Mouse (Mus musculus): ENCODE data around the gene Unc13c.

The Unc13c gene

GRCm38 (mm10) chr9:73968641-73969121 is at the start of gene Unc13c:
TSS of gene Unc13c (minus strand) at chr9:73968966.
- in situ Hi-C loops (cut with MboI): no loop called here

- in situ Hi-C loops (cut with MboI): no loop called here
These were observed 39.4 kb upstream of the Unc13c start for GRCm38 (mm10) chr9:74007976-74008686.

DNA sequence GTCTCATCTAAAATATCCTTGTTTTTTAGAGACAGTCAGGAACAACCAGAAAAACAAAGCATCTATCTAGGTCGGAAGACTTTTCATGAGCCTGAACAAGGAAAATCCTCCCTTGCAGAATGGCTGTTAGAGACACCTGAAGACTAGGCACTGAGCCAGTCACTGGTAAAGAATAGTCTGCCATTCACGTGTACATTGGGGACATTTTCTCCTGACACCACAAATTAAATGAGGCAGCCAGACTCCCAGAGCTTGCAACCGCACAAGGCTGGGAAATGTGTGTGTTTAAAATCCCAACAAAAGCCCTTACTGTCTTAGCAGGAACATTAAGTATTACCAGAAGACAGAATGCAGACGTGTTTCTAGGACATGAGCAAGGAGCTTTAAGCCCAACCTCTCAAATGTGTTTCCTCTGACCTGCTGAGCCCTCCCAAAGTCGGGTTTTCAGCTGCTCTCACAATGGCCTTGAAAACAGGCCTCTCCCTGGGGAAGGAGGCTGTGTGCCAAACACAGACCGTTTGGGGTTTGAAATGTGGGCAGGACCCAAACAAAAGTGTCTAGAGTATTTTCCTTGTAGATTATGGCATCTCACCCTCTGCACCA is 33.7 kb upstream of the Unc13c start:
- in situ Hi-C loops (cut with MboI): no loop called here

GRCm38 (mm10) chr9:73988096-73988495 is 19.3 kb upstream of the Unc13c start:
- in situ Hi-C loops (cut with MboI): no loop called here

- in situ Hi-C loops (cut with MboI): no loop called here
These were observed 18.5 kb upstream of the Unc13c start for GRCm38 (mm10) chr9:73987236-73987635.

DNA sequence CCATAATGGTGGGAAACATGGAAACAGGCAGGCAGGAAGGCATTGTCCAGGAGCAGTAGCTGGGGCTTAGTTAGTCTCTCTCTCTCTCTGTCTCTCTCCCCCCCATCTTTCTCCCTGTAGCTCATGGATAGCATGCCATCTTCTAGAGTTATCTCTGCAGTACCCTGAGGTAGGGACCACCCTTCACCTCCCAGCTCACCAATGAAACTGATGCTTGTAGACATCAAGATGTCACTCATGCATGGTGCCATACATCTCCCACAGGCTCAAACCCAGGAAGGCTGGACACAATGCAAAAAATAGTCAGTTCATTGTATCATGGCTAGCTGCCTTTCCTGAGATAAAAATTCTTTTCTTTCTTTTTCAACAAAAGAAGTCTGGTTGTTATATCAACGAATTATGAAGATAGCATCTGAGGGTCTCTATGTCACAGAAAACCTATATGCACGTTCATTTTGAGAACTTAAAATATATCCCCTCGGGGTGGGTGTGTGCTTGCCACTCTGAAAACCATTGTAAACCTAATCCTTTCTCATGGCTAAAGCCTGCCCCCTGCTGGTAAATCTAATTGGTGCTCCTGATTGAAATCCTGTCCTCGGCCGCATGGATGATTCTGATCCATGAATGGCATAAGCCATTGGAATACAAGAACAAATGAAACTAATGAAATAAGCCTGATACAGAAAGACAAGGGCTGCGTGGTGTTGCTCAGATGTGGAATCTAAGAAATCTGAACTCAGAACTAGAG is 14.0 kb upstream of the Unc13c start:
- in situ Hi-C loops (cut with MboI): no loop called here

DNA sequence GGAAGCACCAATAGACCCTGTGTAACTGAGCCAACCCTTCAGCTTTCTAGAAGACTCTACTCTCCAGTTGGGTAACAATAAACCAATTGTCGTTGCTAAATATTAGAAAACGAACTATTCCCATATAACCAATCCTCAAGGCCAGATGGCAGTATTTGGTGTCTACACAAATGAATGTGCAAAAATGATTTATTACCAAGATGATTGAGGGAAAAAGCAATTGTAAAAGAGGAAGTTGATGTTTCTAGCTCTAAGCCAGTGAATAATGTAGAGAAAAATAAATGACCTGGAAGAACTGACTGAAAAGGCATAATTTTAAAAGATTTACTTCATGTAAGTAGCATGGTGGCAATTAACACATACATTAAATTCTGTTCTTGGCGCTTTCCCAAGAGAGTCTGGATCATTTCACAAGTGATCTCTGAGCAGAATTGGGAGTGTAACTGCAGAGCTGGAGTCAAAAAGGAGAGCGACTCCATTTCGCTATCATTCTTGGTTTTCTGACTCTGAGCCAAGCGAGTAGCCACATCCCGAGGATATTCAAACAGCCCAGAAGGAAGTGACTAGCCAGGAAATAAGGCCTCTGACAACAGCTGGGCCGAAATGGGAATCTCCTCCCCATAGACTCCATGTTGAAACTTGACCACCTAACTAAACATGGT is 3.7 kb upstream of the Unc13c start:
- in situ Hi-C loops (cut with MboI): no loop called here

DNA sequence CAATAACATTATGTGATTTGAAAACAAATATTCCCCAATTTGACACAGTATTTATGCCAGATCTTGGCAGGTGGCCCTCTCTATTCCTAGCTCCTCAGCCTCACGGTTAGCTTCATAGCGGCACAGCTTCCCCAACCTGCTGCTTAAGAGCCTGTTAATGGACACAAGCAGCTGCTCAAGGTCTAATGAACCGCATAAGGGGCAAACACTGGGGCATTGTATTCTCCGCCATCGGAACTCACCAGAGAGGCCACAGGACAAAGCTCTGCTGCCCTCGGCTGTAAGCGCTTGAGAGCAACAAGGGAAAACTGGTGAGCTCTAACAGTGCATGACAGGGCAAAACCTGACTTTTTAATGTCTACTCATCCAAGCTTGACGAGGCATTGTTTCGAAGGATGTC is 2.0 kb upstream of the Unc13c start:
- in situ Hi-C loops (cut with MboI): no loop called here

- in situ Hi-C loops (cut with MboI): no loop called here
These were observed 3.3 kb downstream of the Unc13c start for GRCm38 (mm10) chr9:73965322-73965915.

GRCm38 (mm10) chr9:73962471-73962870 is 6.3 kb downstream of the Unc13c start:
- in situ Hi-C loops (cut with MboI): no loop called here

- in situ Hi-C loops (cut with MboI): no loop called here
These were observed 16.4 kb downstream of the Unc13c start for GRCm38 (mm10) chr9:73952331-73952730.

- in situ Hi-C loops (cut with MboI): no loop called here
These were observed 17.2 kb downstream of the Unc13c start for GRCm38 (mm10) chr9:73951586-73951985.

- in situ Hi-C loops (cut with MboI): no loop called here
These were observed 33.9 kb downstream of the Unc13c start for GRCm38 (mm10) chr9:73934844-73935243.

DNA sequence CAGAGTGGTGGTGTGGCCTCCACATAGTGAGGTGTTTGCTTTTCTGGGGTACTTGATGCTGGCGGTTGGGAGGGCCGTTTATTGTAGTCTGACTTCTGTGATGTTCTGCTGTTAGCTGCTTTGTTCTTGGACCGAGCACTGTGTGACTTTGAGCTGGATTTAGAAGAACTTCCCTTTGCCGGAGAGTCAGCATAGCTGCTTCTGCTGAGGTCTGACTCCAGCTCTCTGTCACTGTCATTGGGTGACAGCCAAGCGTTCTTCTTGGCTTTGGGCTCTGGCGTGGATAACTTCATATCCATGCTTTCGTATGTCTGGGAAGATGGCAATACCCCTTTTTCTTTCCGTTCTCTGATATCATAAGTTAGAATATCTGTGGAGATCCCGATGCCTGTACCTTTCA is 36.8 kb downstream of the Unc13c start:
- in situ Hi-C loops (cut with MboI): no loop called here

GRCm38 (mm10) chr9:73927276-73927675 is 41.5 kb downstream of the Unc13c start:
- in situ Hi-C loops (cut with MboI): no loop called here

GRCm38 (mm10) chr9:73922449-73923115 is 46.2 kb downstream of the Unc13c start:
- in situ Hi-C loops (cut with MboI): no loop called here

GRCm38 (mm10) chr9:73905959-73906358 is 62.8 kb downstream of the Unc13c start:
- in situ Hi-C loops (cut with MboI): no loop called here

GRCm38 (mm10) chr9:73898516-73898915 is 70.2 kb downstream of the Unc13c start:
- in situ Hi-C loops (cut with MboI): no loop called here

DNA sequence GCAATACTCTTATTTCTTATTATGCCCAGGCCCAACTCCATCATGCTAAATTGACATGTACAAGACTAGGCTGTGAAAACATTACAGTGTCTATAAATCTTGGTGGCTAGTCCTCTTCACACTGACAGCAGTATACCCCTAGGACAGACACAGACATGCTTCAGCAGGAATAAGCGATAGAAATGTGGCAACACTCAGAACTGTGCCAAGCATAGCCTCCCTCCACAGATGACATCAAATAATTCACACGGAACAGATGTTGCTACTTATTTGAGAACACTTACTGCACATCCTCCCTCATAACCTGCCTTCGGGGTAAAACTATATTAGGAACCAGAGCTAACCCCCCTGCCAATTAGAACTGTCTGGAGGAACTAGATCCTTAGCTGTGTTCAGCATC is 72.6 kb downstream of the Unc13c start:
- in situ Hi-C loops (cut with MboI): no loop called here

GRCm38 (mm10) chr9:73883587-73883986 is 85.2 kb downstream of the Unc13c start:
- in situ Hi-C loops (cut with MboI): no loop called here

DNA sequence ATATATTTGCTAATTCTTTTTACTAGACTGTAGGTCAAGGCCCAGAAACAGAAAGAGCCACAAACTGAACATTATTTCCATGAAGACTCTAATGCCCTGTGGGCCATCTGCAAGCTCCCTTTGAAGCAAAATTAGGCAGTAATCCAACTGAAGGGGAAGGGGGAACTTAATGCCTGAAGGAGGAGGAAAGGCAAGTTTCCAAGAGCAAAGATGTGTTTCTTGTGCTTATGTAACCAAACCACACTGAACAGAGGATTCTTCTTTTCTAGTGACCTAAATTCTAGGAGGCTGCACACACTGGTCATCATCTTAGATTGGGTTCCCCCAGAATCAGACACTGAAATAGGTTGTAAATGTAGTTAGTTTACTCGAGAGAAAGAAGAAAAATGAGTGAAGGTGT is 85.6 kb downstream of the Unc13c start:
- in situ Hi-C loops (cut with MboI): no loop called here
